Mouse (Mus musculus) hindbrain, embryonic 11.5 days (tissue): Measurements from ENCODE around the gene Slc23a2. TPM values are rescaled to one million over a fixed set of nuclear protein-coding genes. Genes with fewer than 3 reads are reported as not detected.

Experiments used
- ATAC-seq: fragments of 200-750 bp; cut with Nextera tagmentation; 2 replicates; pipeline ENCODE4 v1.8.0; 2017; ENCODE audit warnings: mild to moderate bottlenecking, moderate TSS enrichment, moderate library complexity; ENCODE audit not compliant: low FRiP score
- DNase-seq: peaks from one replicate; pipeline ENCODE4 v3.0.0-alpha.2; 2015; ENCODE audit warnings: low spot score
- H3K27ac ChIP-seq: fragments of 300-500 bp; sonication (generic); 2 replicates; pipeline ENCODE4 v1.5.1; 2014; ENCODE audit warnings: mild to moderate bottlenecking, low read depth, low read length
- H3K27me3 ChIP-seq: fragments of 300-500 bp; sonication (generic); 2 replicates; pipeline ENCODE4 v1.6.1; 2014; ENCODE audit warnings: mild to moderate bottlenecking, low read length, moderate library complexity, mixed read lengths; ENCODE audit not compliant: control insufficient read depth, insufficient read depth
- H3K36me3 ChIP-seq: fragments of 300-500 bp; sonication (generic); 2 replicates; pipeline ENCODE4 v1.6.1; 2014; ENCODE audit warnings: mild to moderate bottlenecking, low read length, moderate library complexity, mixed read lengths; ENCODE audit not compliant: control insufficient read depth, insufficient read depth
- H3K4me1 ChIP-seq: fragments of 300-500 bp; sonication (generic); replicated peaks from 2 replicates; pipeline ENCODE4 v1.6.1; 2014; ENCODE audit warnings: low read length, mixed read lengths; ENCODE audit not compliant: control insufficient read depth, insufficient read depth
- H3K4me2 ChIP-seq: fragments of 300-500 bp; sonication (generic); replicated peaks from 2 replicates; pipeline ENCODE4 v1.6.1; 2014; ENCODE audit warnings: mild to moderate bottlenecking, low read depth, low read length
- H3K4me3 ChIP-seq: fragments of 300-500 bp; sonication (generic); 2 replicates; pipeline ENCODE4 v1.5.1; 2014; ENCODE audit warnings: low read depth, low read length
- H3K9ac ChIP-seq: fragments of 300-500 bp; sonication (generic); 2 replicates; pipeline ENCODE4 v1.6.1; 2014; ENCODE audit warnings: low read depth, low read length
- H3K9me3 ChIP-seq: fragments of 300-500 bp; sonication (generic); 2 replicates; pipeline ENCODE4 v1.6.1; 2016; ENCODE audit warnings: low read length; ENCODE audit not compliant: control insufficient read depth
- WGBS: fragments of 180-500 bp; shearing (Covaris S2); extraction: QIAGEN DNeasy Blood & Tissue Kit; methylation state at CpG from one replicate; pipeline ENCODE4 v1.1.7; 2014; 5-methylcytosine and 5-hydroxymethylcytosine counted together
- polyA plus RNA-seq: library from polyadenylated mRNA; unstranded; fragments of >200 nt; fragmentation: Nextera tagmentation; extraction: Ambion mirVana; gene quantifications from 2 replicates; pipeline ENCODE4 v1.2.1, GENCODE M21; 2014

The Slc23a2 gene
- polyA plus RNA-seq, 1 experiment from 2014 or later = 11.4 TPM

GRCm38 (mm10) chr2:132111905-132112304 lies 33.0 kb downstream of the Slc23a2 start:
- ATAC-seq (no peak), DNase-seq (no peak)

GRCm38 (mm10) chr2:132111266-132111665 lies 33.6 kb downstream of the Slc23a2 start:
- peak; percentile 46 for DNase-seq
- Histone ChIP-seq H3K36me3 (no peaks in the 10 kb centered on the region), H3K4me2 (no peak overlapping the region), H3K4me1 (no peaks in the 10 kb centered on the region), H3K27me3 (no peaks in the 10 kb centered on the region), H3K9me3 (no peaks in the 10 kb centered on the region), H3K4me3 (no peak overlapping the region), H3K27ac (no peak overlapping the region), H3K9ac (no peak overlapping the region)
- WGBS = 56% methylated on average over 9 of the region's 9 CpGs
- ATAC-seq = no peak

More at GRCm38 (mm10) chr2:132111905-132112304, 33.0 kb downstream of the Slc23a2 start:
- WGBS = 56% methylated on average over 2 of the region's 2 CpGs
- Histone ChIP-seq H3K27ac (no peak overlapping the region), H3K4me3 (no peak overlapping the region), H3K36me3 (no peaks in the 10 kb centered on the region), H3K9ac (no peak overlapping the region), H3K9me3 (no peaks in the 10 kb centered on the region), H3K4me1 (no peaks in the 10 kb centered on the region), H3K27me3 (no peaks in the 10 kb centered on the region), H3K4me2 (no peak overlapping the region)

- DNase-seq (no peak), ATAC-seq (no peak)
- no peak overlapping the region for H3K9ac ChIP-seq
Measured at GRCm38 (mm10) chr2:132110702-132111101, 34.2 kb downstream of the Slc23a2 start.

GRCm38 (mm10) chr2:132108988-132109387 lies 35.9 kb downstream of the Slc23a2 start:
- ATAC-seq (no peak), DNase-seq (no peak)
- no peak overlapping the region for H3K4me2 ChIP-seq
- no peaks in the 10 kb centered on the region for H3K36me3 ChIP-seq
- no peaks in the 10 kb centered on the region for H3K9me3 ChIP-seq
- no peak overlapping the region for H3K27ac ChIP-seq
- H3K9ac ChIP-seq = no peak overlapping the region
- no peak overlapping the region for H3K4me3 ChIP-seq
- no peaks in the 10 kb centered on the region for H3K4me1 ChIP-seq
- 91% methylated on average over 9 of the region's 9 CpGs for WGBS
- H3K27me3 ChIP-seq = no peaks in the 10 kb centered on the region

More at GRCm38 (mm10) chr2:132110702-132111101, 34.2 kb downstream of the Slc23a2 start:
- no peak overlapping the region for H3K4me3 ChIP-seq
- no peaks in the 10 kb centered on the region for H3K27me3 ChIP-seq
- H3K36me3 ChIP-seq = no peaks in the 10 kb centered on the region
- H3K9me3 ChIP-seq = no peaks in the 10 kb centered on the region
- H3K4me2 ChIP-seq = no peak overlapping the region
- 62% methylated on average over 3 of the region's 3 CpGs for WGBS
- no peak overlapping the region for H3K27ac ChIP-seq
- H3K4me1 ChIP-seq = no peaks in the 10 kb centered on the region

- no peaks in the 10 kb centered on the region for H3K36me3 ChIP-seq
- WGBS = 77% methylated on average over 9 of the region's 9 CpGs
- H3K27me3 ChIP-seq = no peaks in the 10 kb centered on the region
- H3K4me2 ChIP-seq = no peak overlapping the region
- no peak for ATAC-seq
- no peak for DNase-seq
- H3K27ac ChIP-seq = no peak overlapping the region
- H3K9ac ChIP-seq = no peak overlapping the region
- H3K9me3 ChIP-seq = no peaks in the 10 kb centered on the region
- H3K4me3 ChIP-seq = no peak overlapping the region
- peaks cover 2% of the 10 kb centered on the region; the same call in 1 of the 2 replicates for H3K4me1 ChIP-seq
Measured at GRCm38 (mm10) chr2:132107611-132108010, 37.3 kb downstream of the Slc23a2 start.

GRCm38 (mm10) chr2:132106069-132106468 lies 38.8 kb downstream of the Slc23a2 start:
- peaks cover 2% of the 10 kb centered on the region; the same call in 1 of the 2 replicates for H3K4me1 ChIP-seq
- H3K9me3 ChIP-seq = no peaks in the 10 kb centered on the region
- DNase-seq (no peak), ATAC-seq (no peak)
- H3K27me3 ChIP-seq = no peaks in the 10 kb centered on the region
- H3K27ac ChIP-seq = no peak overlapping the region
- H3K4me2 ChIP-seq = no peak overlapping the region
- no peaks in the 10 kb centered on the region for H3K36me3 ChIP-seq
- H3K9ac ChIP-seq = no peak overlapping the region
- WGBS = 80% methylated on average over 5 of the region's 5 CpGs
- H3K4me3 ChIP-seq = no peak overlapping the region

- peaks cover 2% of the 10 kb centered on the region; the same call in 1 of the 2 replicates for H3K4me1 ChIP-seq
- no peaks in the 10 kb centered on the region for H3K9me3 ChIP-seq
- H3K4me2 ChIP-seq = no peak overlapping the region
- no peaks in the 10 kb centered on the region for H3K27me3 ChIP-seq
- H3K36me3 ChIP-seq = no peaks in the 10 kb centered on the region
- H3K27ac ChIP-seq = no peak overlapping the region
- DNase-seq (peak; percentile 11), ATAC-seq (no peak)
- WGBS = 11% methylated on average over 8 of the region's 8 CpGs
- H3K4me3 ChIP-seq = no peak overlapping the region
- H3K9ac ChIP-seq = no peak overlapping the region
Measured at GRCm38 (mm10) chr2:132103265-132103664, 41.6 kb downstream of the Slc23a2 start.

GRCm38 (mm10) chr2:132102505-132103130 lies 42.3 kb downstream of the Slc23a2 start:
- Histone ChIP-seq H3K9me3 (no peaks in the 10 kb centered on the region), H3K4me3 (no peak overlapping the region), H3K27ac (no peak overlapping the region), H3K9ac (no peak overlapping the region), H3K4me2 (no peak overlapping the region), H3K4me1 (peaks cover 2% of the 10 kb centered on the region; the same call in 1 of the 2 replicates), H3K27me3 (no peaks in the 10 kb centered on the region), H3K36me3 (no peaks in the 10 kb centered on the region)
- ATAC-seq (no peak), DNase-seq (no peak)
- whole genome bisulfite sequencing = 78% methylated on average over 10 of the region's 10 CpGs

- H3K36me3 ChIP-seq = no peaks in the 10 kb centered on the region
- DNase-seq = no peak
- no peak overlapping the region for H3K9ac ChIP-seq
- H3K27ac ChIP-seq = no peak overlapping the region
- H3K4me1 ChIP-seq = peaks cover 2% of the 10 kb centered on the region; the same call in 1 of the 2 replicates
- 66% methylated on average over 9 of the region's 9 CpGs for WGBS
- H3K4me3 ChIP-seq = no peak overlapping the region
- H3K9me3 ChIP-seq = no peaks in the 10 kb centered on the region
- no peak overlapping the region for H3K4me2 ChIP-seq
- ATAC-seq = no peak
- H3K27me3 ChIP-seq = no peaks in the 10 kb centered on the region
Measured at GRCm38 (mm10) chr2:132098942-132099672, 45.8 kb downstream of the Slc23a2 start.
